Mouse (Mus musculus): ENCODE data around the gene Shroom4. TPM values are rescaled to one million over a fixed set of nuclear protein-coding genes. Genes with fewer than 3 reads are reported as not detected.
"Not testable (repeated sequence)": the region's sequence is repeated elsewhere in the genome, so short reads cannot be mapped to it uniquely, and the experiment has no call there.

The Shroom4 gene
- polyA plus RNA-seq, 1 experiment from 2014 or later, result 12.7 TPM

GRCm38 (mm10) chrX:6446422-6446821 is 46.8 kb downstream of the Shroom4 start:
- WGBS, result 38% methylated on average over 1 of the region's 1 CpGs
- Histone ChIP-seq H3K4me1 (ENCODE audit: insufficient read depth) (no peaks in the 10 kb centered on the region), H3K27me3 (ENCODE audit: insufficient read depth, low read length) (no peaks in the 10 kb centered on the region), H3K9me3 (ENCODE audit: low read depth, low read length) (no peaks in the 10 kb centered on the region), H3K4me2 (no peak overlapping the region), H3K9ac (no peak overlapping the region), H3K4me3 (ENCODE audit: low read depth, low read length) (no peak overlapping the region), H3K36me3 (ENCODE audit: insufficient read depth) (no peaks in the 10 kb centered on the region), H3K27ac (ENCODE audit: low read depth) (peak overlapping the region; percentile 60; the same call in 1 of the 2 replicates)
- no peak for TF ChIP-seq CTCF (IDR thresholded peaks at IDR 0.05; ENCODE audit: low read depth)
- ATAC-seq (ENCODE audit: insufficient read depth) (peak; percentile 77), DNase-seq (peak; percentile 71)

- H3K9me3 ChIP-seq (ENCODE audit: low read depth, low read length), result no peaks in the 10 kb centered on the region
Observed at GRCm38 (mm10) chrX:6448001-6448400, 48.3 kb downstream of the Shroom4 start.

GRCm38 (mm10) chrX:6453220-6453619 is 53.6 kb downstream of the Shroom4 start:
- TF ChIP-seq CTCF (IDR thresholded peaks at IDR 0.05; ENCODE audit: low read depth), result no peak
- no peak overlapping the region for H3K4me3 ChIP-seq (ENCODE audit: low read depth, low read length)
- H3K9ac ChIP-seq, result no peak overlapping the region
- no peaks in the 10 kb centered on the region for H3K9me3 ChIP-seq (ENCODE audit: low read depth, low read length)
- 91% methylated on average over 4 of the region's 4 CpGs for WGBS
- no peaks in the 10 kb centered on the region for H3K27me3 ChIP-seq (ENCODE audit: insufficient read depth, low read length)
- H3K36me3 ChIP-seq (ENCODE audit: insufficient read depth), result no peaks in the 10 kb centered on the region
- no peak overlapping the region for H3K27ac ChIP-seq (ENCODE audit: low read depth)
- H3K4me2 ChIP-seq, result no peak overlapping the region
- no peaks in the 10 kb centered on the region for H3K4me1 ChIP-seq (ENCODE audit: insufficient read depth)
- ATAC-seq (ENCODE audit: insufficient read depth) (no peak), DNase-seq (no peak)

More at GRCm38 (mm10) chrX:6448001-6448400, 48.3 kb downstream of the Shroom4 start:
- DNase-seq (no peak), ATAC-seq (ENCODE audit: insufficient read depth) (no peak)
- Histone ChIP-seq H3K9ac (no peak overlapping the region), H3K36me3 (ENCODE audit: insufficient read depth) (no peaks in the 10 kb centered on the region), H3K4me3 (ENCODE audit: low read depth, low read length) (no peak overlapping the region), H3K27ac (ENCODE audit: low read depth) (no peak overlapping the region), H3K4me2 (no peak overlapping the region), H3K4me1 (ENCODE audit: insufficient read depth) (no peaks in the 10 kb centered on the region), H3K27me3 (ENCODE audit: insufficient read depth, low read length) (no peaks in the 10 kb centered on the region)
- TF ChIP-seq CTCF (IDR thresholded peaks at IDR 0.05; ENCODE audit: low read depth), result no peak
- 68% methylated on average over 4 of the region's 4 CpGs for WGBS

- not testable (repeated sequence) for ATAC-seq (ENCODE audit: insufficient read depth)
Observed at GRCm38 (mm10) chrX:6469251-6469650, 69.6 kb downstream of the Shroom4 start.

GRCm38 (mm10) chrX:6472563-6472962 is 72.9 kb downstream of the Shroom4 start:
- H3K27ac ChIP-seq (ENCODE audit: low read depth); H3K4me3 ChIP-seq (ENCODE audit: low read depth, low read length); H3K9ac ChIP-seq; H3K4me2 ChIP-seq; H3K9me3 ChIP-seq (ENCODE audit: low read depth, low read length); H3K4me1 ChIP-seq (ENCODE audit: insufficient read depth); ATAC-seq (ENCODE audit: insufficient read depth); H3K36me3 ChIP-seq (ENCODE audit: insufficient read depth); H3K27me3 ChIP-seq (ENCODE audit: insufficient read depth, low read length); DNase-seq: not testable (repeated sequence)
- no CpG with 5 or more reads among the region's 1 CpGs for WGBS

More at GRCm38 (mm10) chrX:6469251-6469650, 69.6 kb downstream of the Shroom4 start:
- WGBS, result no CpG with 5 or more reads among the region's 1 CpGs
- DNase-seq; H3K4me2 ChIP-seq; H3K4me3 ChIP-seq (ENCODE audit: low read depth, low read length); H3K27ac ChIP-seq (ENCODE audit: low read depth); H3K9me3 ChIP-seq (ENCODE audit: low read depth, low read length); H3K36me3 ChIP-seq (ENCODE audit: insufficient read depth); H3K4me1 ChIP-seq (ENCODE audit: insufficient read depth); H3K27me3 ChIP-seq (ENCODE audit: insufficient read depth, low read length); H3K9ac ChIP-seq: not testable (repeated sequence)

GRCm38 (mm10) chrX:6475177-6475576 is 75.5 kb downstream of the Shroom4 start:
- Histone ChIP-seq H3K4me1 (ENCODE audit: insufficient read depth) (no peaks in the 10 kb centered on the region), H3K36me3 (ENCODE audit: insufficient read depth) (no peaks in the 10 kb centered on the region), H3K9me3 (ENCODE audit: low read depth, low read length) (no peaks in the 10 kb centered on the region), H3K4me3 (ENCODE audit: low read depth, low read length) (no peak overlapping the region), H3K4me2 (no peak overlapping the region), H3K27me3 (ENCODE audit: insufficient read depth, low read length) (no peaks in the 10 kb centered on the region), H3K27ac (ENCODE audit: low read depth) (no peak overlapping the region), H3K9ac (no peak overlapping the region)
- 29% methylated on average over 1 of the region's 1 CpGs for WGBS
- ATAC-seq (ENCODE audit: insufficient read depth), result no peak
- peak; percentile 50 for TF ChIP-seq CTCF (IDR thresholded peaks at IDR 0.05; ENCODE audit: low read depth)
- DNase-seq, result peak; percentile 33

GRCm38 (mm10) chrX:6482268-6482667 is 82.6 kb downstream of the Shroom4 start:
- DNase-seq, result no peak
- Histone ChIP-seq H3K4me1 (ENCODE audit: insufficient read depth) (no peaks in the 10 kb centered on the region), H3K9ac (no peak overlapping the region), H3K36me3 (ENCODE audit: insufficient read depth) (no peaks in the 10 kb centered on the region), H3K4me3 (ENCODE audit: low read depth, low read length) (no peak overlapping the region), H3K27ac (ENCODE audit: low read depth) (no peak overlapping the region), H3K27me3 (ENCODE audit: insufficient read depth, low read length) (no peaks in the 10 kb centered on the region), H3K4me2 (no peak overlapping the region), H3K9me3 (ENCODE audit: low read depth, low read length) (no peaks in the 10 kb centered on the region)
- 86% methylated on average over 3 of the region's 4 CpGs for WGBS
- TF ChIP-seq CTCF (IDR thresholded peaks at IDR 0.05; ENCODE audit: low read depth), result no peak
- no peak for ATAC-seq (ENCODE audit: insufficient read depth)

GRCm38 (mm10) chrX:6483817-6484216 is 84.2 kb downstream of the Shroom4 start:
- WGBS, result 47% methylated on average over 8 of the region's 8 CpGs
- DNase-seq, result no peak

More at GRCm38 (mm10) chrX:6483817-6484216, 84.2 kb downstream of the Shroom4 start:
- no peaks in the 10 kb centered on the region for H3K27me3 ChIP-seq (ENCODE audit: insufficient read depth, low read length)
- no peak overlapping the region for H3K4me2 ChIP-seq
- H3K4me3 ChIP-seq (ENCODE audit: low read depth, low read length), result no peak overlapping the region
- no peak for ATAC-seq (ENCODE audit: insufficient read depth)
- H3K9ac ChIP-seq, result no peak overlapping the region
- no peaks in the 10 kb centered on the region for H3K36me3 ChIP-seq (ENCODE audit: insufficient read depth)
- H3K4me1 ChIP-seq (ENCODE audit: insufficient read depth), result no peaks in the 10 kb centered on the region
- TF ChIP-seq CTCF (IDR thresholded peaks at IDR 0.05; ENCODE audit: low read depth), result no peak
- no peak overlapping the region for H3K27ac ChIP-seq (ENCODE audit: low read depth)
- H3K9me3 ChIP-seq (ENCODE audit: low read depth, low read length), result no peaks in the 10 kb centered on the region

Data from lung, embryonic 14.5 days (tissue).